Mouse (Mus musculus): ENCODE measurements around the gene Olfr1086.
"Not testable (repeated sequence)": the region's sequence is repeated elsewhere in the genome, so short reads cannot be mapped to it uniquely, and the experiment has no call there.

Gene Olfr1086

GRCm38 (mm10) chr2:86679992-86680391 lies at the start of gene Olfr1086:
TSS of gene Olfr1086 (minus strand) at chr2:86680092.
- DNase-seq (ENCODE audit: low read depth, low spot score): no peak
- Histone ChIP-seq H3K36me3 (ENCODE audit: control insufficient read depth, insufficient read depth, low read length, poor library complexity, severe bottlenecking) (no peaks in the 10 kb centered on the region), H3K27me3 (ENCODE audit: control insufficient read depth, insufficient read depth, low read length, poor library complexity, severe bottlenecking) (no peaks in the 10 kb centered on the region)

GRCm38 (mm10) chr2:86698295-86698694 lies 18.4 kb upstream of the Olfr1086 start, which contains the start of gene Olfr1087:
TSS of gene Olfr1087 (minus strand) at chr2:86698395.
- no peak for DNase-seq (ENCODE audit: low read depth, low spot score)
- Histone ChIP-seq H3K36me3 (ENCODE audit: control insufficient read depth, insufficient read depth, low read length, poor library complexity, severe bottlenecking) (no peaks in the 10 kb centered on the region), H3K27me3 (ENCODE audit: control insufficient read depth, insufficient read depth, low read length, poor library complexity, severe bottlenecking) (no peaks in the 10 kb centered on the region)

- DNase-seq (ENCODE audit: low read depth, low spot score): no peak
- Histone ChIP-seq H3K27me3 (ENCODE audit: control insufficient read depth, insufficient read depth, low read length, poor library complexity, severe bottlenecking) (no peaks in the 10 kb centered on the region), H3K36me3 (ENCODE audit: control insufficient read depth, insufficient read depth, low read length, poor library complexity, severe bottlenecking) (no peaks in the 10 kb centered on the region)
Measured at GRCm38 (mm10) chr2:86661919-86662318, 18.0 kb downstream of the Olfr1086 start, which contains the start of gene Olfr1085. TSS of gene Olfr1085 (minus strand) at chr2:86662019.

GRCm38 (mm10) chr2:86639625-86640024 lies 40.3 kb downstream of the Olfr1086 start, which contains the start of gene Olfr1084:
TSS of gene Olfr1084 (minus strand) at chr2:86639725.
- DNase-seq (ENCODE audit: low read depth, low spot score); H3K27me3 ChIP-seq (ENCODE audit: control insufficient read depth, insufficient read depth, low read length, poor library complexity, severe bottlenecking); H3K36me3 ChIP-seq (ENCODE audit: control insufficient read depth, insufficient read depth, low read length, poor library complexity, severe bottlenecking): not testable (repeated sequence)
